Mouse (Mus musculus): ENCODE measurements around the gene Rgl1.
"Not testable (repeated sequence)": the region's sequence is repeated elsewhere in the genome, so short reads cannot be mapped to it uniquely, and the experiment has no call there.

The Rgl1 gene

DNA sequence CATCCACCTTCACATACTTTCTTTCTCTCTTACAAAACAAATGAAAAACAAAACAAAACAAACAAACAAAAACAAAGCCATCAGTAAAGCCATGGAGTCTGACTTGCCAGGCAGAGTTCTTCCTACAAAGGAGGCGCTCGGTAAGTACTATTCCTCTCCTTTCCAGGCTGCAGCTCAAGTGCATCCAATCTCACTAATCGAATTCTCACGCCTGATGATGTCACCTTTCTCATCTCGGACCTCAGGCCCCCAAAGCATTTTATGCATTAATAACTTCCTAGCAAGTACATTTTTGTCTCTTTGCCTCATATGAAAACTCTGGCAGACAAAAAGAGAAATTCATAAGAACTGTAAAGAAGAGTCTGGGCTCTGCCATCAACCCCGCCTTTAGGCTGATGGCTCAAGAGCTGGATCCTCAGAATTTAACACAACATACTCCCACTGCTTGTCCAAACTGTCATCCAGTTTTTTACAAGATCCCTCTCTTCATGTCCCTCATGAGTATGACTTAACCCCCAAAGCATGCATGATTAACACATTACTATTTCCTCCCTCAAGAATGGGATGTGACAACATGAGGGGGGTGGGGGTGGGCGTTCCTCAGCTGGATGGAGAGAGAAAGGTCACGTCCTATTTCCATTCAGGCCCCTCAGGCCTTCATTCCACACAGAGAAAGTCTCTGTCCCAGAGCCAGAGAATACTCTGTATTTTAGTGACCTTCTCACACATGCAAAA lies 96.5 kb downstream of the Rgl1 start:
- no peak for DNase-seq (ENCODE audit: extremely low spot score, low read depth, low spot score)

DNA sequence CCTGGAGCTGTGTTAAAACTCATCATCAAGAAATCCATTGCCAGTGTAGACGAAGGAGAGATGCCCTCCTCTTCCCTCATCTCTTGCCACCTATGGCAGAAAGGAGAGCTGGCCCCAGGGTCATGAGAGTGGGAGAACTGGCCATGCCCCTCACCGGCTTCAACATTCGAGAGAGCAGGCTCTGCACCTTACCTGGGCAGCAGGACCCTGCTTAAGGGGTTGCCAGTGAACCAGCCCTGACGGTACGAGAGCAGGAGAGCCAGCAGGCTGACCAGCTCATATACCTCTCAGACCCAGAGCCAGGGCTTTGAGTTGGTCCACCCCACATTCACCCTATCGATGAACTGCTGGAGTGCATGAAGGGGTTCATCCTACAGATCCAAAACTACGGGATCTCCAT lies 105.7 kb downstream of the Rgl1 start:
- DNase-seq (ENCODE audit: extremely low spot score, low read depth, low spot score): no peak

DNA sequence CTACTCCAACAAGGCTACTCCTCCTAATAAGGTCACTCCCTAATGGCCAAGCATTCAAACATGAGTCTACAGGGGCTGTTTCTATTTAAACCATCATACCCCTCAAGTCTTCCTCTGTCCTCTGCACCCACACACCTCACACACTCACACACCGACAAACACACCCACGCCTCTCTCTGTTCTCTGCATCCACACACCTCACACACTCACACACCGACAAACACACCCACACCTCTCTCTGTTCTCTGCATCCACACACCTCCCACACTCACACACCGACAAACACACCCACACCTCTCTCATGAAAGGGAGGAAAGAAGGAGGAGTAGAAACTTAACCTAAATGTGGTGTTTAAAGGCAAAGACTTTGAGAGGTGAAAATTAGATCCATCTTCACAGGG lies 106.2 kb downstream of the Rgl1 start:
- DNase-seq (ENCODE audit: extremely low spot score, low read depth, low spot score): no peak

DNA sequence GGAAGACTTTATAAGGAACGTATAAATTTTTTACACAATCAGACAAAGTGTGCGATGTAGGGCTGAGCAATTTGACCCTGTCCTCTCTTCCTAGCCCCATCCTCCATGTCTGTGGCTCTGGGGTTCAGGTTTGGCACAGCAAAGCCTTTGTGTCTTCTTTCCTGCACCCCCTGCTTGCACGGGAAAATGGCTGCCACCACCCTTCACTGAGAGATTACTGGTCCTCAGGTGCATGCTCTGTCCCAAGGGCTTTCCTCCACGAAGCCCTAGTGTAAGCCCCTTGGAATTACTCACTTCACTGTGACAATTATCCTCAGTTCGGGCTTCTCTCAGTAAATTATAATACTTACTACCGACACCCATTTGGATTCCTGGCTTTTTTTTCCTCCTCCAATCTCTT lies 109.5 kb downstream of the Rgl1 start:
- DNase-seq (ENCODE audit: extremely low spot score, low read depth, low spot score): no peak

DNA sequence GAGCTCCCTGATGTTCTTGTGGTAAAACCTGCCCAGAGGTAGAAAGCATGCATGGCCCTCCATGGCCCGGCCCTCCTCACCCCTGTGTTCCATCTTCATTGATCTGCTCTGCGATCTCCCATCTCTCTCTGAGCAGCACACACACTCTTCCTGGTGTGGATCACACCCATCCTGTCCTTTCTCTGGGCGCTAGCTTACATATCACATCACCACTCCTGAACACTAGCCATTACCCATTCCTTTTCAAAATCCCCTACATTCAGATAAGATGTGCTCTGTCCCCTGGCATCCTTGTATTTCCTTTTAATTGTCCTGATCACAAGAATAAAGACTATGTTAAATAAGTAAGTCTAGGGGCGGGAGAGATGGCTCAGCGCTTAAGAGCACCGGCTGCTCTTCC lies 111.3 kb downstream of the Rgl1 start:
- DNase-seq (ENCODE audit: extremely low spot score, low read depth, low spot score): no peak

DNA sequence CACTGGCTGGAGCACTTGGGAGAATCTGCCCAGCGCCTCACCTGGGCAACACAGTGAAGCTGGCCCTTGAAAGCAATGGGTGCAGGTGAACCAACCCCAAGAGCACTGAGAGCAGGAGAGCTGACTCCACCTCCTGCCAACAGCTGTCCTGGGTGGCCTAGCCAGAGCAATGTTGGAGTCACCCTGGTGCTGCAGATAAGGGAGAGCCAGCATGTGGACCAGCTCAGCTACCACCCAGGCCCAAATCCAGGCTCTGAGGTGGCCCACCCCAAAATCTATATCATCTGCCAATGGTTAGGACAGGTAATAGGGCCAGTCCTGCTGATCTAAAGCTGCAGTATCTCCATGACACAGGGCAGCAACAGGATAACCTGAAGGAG lies 114.7 kb downstream of the Rgl1 start:
- no peak for DNase-seq (ENCODE audit: extremely low spot score, low read depth, low spot score)

DNA sequence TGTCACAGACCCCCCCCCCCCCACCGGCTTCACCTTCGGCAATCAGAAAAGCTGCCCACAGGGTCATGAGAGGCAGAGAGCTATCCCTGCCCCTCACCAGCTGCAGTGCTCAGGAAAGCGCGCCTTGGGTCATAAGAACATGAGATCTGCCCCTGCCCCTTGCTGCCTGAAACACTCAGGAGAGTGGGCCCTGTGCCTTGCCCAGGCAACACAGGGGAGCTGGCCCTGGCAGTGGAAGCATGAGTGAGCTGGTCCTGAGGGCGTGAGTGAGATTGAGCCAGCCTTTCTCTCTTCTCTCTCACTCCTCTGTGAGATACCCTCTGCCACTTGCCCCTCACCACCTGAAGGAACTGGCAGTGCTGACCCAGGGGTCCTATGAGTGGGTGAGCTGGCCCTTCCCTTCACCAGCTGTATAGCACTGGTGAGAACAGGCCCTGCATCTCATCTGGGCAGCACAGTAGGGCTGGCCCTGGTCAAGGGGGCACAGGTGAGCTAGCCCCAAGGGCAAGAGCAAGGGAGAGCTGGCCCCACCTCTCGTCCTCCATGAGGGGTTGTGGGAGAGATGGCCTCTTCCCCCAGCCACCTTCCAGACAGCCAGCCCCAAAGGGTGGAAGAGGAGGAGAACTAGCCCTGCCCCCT lies 115.2 kb downstream of the Rgl1 start:
- no peak for DNase-seq (ENCODE audit: extremely low spot score, low read depth, low spot score)

DNA sequence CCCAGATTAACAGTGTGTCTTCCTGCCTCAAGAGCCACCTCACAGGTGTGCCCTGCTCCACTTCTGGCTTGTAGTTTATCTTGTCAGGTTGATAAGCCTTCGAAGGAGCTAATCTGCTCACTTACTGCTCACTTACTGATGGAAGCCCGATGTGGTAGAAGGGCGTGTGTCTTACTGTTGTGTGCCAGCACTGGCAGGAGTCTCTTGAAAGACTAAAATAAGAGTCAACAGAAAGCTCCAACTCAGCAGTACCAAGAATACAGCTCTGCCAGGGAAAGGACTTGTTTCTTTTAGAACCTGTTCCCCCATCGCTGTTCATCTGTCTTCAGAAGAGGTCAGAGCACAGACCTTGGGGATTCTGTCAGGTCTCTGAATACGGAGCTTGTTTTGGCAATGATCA lies 118.1 kb downstream of the Rgl1 start:
- no peak for DNase-seq (ENCODE audit: extremely low spot score, low read depth, low spot score)

DNA sequence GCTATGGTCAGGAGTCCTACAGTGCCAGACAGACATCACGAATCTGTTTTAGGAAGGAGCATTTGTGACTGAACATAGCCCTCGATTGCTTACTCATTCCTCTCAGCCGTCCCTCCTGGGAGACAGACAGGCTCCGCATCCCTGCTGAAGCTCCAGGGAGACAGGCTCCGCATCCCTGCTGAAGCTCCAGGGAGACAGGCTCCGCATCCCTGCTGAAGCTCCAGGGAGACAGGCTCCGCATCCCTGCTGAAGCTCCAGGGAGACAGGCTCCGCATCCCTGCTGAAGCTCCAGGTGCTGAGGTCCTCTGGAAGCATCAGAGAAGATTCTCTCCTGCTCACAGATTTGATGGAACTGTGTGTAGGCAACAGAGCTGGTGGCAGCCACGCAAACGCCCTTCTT lies 123.9 kb downstream of the Rgl1 start:
- DNase-seq (ENCODE audit: extremely low spot score, low read depth, low spot score): not testable (repeated sequence)

DNA sequence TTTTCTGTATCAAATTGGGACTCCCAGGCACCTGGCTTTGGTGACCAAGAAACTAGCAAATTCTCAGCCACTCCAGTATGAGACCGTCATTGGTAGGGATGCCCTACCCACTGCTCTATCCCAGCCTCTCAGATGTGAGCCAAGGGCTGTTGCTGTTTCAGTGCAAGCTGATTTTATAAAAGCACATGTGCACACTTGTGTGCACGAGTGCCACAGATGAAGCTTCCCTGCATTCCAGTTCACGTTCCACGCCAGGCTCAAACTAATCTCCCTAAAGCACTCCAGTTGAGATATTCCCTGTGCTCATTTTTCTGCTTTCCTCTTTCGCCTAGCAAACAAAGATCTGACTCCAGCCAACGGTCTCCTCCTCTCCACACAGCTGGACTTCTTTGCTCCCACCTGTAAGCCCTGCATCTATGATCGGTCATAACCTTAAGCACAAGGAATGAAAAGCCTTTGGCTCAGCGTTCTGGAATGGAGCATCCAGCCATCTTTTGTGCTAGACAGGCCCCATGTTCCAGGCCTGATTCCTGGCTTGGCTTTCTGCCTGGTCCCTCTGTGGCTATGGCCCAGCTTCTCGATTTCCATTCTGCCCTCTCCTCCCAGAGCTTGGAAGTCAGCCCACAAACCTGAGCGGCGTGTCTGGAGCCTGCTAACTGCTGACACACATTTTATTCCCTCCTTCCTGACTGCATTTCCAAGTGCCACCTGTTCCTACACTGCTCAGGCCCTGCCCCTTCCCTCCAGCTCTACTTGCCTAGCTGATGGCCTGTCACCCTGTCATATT lies 125.8 kb downstream of the Rgl1 start:
- DNase-seq (ENCODE audit: extremely low spot score, low read depth, low spot score): no peak

DNA sequence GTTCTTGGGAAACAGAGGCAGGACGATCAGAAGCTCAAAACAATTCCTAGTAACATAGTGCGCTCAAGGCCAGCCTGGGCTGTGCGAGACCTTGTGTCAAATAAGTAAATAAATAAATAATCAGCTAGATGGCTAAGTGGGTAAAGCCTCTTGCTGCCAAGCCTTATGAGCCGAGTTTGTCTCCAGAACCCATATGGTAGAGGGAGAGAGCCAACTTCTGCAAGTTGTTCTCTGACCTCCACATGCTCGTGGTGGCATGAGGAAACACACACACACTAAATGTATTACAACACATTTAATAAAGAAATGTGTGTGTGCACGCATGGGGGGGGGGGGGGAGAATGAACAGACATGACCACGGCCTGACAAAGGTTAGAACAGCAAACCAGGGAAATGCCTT lies 126.8 kb downstream of the Rgl1 start:
- DNase-seq (ENCODE audit: extremely low spot score, low read depth, low spot score): no peak

DNA sequence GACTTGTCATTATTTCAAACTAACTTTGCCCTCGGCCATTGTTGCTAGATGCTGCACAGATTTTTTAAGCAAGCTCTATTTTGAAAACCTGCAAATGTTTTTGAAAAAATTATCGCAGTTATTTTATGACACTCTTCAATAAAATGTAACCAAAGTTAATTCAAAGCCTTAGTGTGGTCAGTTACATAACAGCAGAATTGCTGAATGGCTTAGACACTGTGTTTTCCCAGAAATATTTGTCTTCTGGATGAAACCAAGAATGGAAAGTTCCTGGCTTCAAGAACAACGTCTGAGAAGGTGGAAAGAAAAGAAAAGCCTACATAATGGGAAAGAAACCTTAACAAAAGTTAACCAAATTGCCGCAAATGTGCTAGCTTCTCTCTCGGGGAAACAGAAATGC lies 131.5 kb downstream of the Rgl1 start:
- no peak for DNase-seq (ENCODE audit: extremely low spot score, low read depth, low spot score)

DNA sequence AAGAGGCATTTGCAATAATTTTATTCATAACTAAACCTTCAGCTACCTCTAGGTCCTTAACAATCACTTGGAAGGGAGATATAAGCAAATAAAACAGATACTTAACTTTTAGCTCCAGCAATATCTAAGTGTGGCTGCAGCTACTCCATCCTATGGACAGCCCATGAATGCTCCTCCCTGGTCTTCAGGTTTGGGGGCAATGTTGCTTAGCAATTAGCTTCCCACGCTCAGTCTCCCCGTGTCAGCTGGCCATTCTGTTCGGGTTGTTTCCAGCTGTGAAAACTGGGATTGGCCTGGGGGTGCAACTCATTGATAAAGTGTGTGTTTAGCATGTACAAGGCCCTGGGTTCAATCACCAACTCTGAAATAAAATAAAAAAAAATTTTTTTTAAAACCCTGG lies 136.4 kb downstream of the Rgl1 start:
- no peak for DNase-seq (ENCODE audit: extremely low spot score, low read depth, low spot score)

DNA sequence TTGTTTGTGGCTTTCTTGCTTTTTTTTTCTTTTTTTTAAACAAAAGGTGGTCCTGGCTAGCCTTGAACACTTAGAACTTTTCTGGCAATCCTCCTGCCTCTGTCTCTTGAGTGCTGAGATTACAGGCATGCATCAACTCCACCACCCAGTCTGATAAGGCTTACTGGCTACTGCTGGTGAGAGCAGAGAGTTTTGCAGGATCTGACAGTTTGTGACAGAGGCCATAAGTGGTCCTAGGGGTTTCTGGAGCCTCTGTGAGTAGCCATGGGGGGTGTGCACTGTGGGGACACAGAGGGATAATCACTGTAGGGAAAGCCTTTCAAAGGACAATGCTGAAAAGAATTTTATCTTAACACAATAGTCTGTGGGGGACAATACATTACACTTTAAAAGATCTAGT lies 140.5 kb downstream of the Rgl1 start:
- no peak for DNase-seq (ENCODE audit: extremely low spot score, low read depth, low spot score)

DNA sequence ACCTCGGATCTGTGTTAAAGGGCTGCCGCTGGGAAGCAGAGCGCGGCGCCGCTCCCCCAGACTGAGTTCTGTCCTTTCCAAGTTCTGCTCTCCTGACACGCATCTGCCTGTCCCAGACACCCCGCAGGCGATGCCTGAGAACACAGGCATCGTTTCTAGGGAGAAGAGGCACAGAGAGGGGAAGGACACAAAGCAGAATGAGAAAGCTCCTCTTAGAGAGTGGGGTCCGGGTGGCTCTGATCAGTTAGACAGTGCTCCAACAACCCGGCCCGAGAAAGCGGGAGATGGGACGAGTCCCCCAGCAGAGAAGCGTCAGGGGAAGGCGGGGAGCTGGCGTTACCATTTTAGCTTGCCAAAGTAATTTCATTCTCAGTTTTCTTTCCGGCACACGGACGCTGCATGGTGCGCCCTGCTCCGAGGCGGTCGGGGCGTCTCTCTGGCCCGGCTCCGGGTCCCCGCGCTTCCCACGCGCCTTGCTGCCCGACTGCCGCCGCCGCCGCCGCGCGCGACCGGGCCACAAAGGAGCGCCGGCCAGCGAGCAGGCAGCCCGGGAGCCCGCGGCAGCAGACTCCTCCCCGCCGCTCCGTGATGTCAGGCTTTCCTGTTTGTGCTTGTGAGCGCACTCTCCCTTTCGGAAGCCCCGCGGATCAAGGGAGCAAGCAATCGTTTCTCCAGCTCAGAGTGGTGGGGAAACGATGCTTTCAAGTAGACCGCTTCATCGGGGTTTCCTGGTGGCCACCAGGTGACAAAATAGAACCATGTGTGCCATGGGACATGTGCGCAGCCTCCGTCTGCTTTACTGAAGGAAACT lies 141.3 kb downstream of the Rgl1 start:
- peak; percentile 61 for DNase-seq (ENCODE audit: extremely low spot score, low read depth, low spot score)

DNA sequence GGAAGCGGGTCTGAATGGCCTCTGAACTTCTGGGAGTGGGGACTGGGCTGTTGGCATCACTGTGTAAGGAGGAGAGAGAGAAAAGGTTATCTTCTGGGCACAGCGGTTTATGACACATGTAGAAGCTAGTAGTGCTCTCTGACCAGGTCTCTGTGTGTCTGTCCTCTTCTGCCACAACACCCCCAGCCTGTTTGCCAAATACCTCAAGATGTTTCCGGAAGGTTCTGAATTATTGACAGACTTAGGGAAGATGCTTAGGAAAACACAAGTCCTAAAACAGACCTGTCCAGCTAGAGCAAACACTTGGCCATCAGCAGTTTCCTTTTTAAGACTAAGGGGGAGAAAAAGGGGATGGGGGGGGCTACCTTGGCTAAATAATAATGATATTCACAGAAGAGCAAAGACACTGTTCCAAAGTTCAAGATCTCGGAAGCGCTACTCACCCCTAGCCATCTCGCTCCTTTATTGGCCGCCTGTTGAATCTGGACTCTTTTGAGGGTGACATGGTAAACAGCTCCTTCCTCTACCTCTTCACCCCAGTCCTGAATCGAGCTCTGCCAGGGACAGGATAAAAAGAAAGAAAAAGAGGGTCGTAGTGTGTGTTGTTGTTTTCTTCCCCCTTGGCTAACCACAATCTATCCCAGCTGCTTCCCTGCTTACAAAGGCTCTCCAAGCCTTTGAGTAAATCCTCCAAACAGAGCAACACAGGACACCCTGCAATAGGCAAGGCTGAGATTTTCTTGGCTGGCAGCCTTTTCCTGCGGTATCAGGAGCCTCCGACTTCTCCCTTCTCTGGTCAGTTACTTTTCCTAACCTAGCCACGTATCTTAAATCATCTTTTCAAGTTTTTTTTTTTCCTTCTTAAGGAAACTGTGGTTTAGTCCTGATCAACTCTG lies 142.5 kb downstream of the Rgl1 start:
- DNase-seq (ENCODE audit: extremely low spot score, low read depth, low spot score): no peak

DNA sequence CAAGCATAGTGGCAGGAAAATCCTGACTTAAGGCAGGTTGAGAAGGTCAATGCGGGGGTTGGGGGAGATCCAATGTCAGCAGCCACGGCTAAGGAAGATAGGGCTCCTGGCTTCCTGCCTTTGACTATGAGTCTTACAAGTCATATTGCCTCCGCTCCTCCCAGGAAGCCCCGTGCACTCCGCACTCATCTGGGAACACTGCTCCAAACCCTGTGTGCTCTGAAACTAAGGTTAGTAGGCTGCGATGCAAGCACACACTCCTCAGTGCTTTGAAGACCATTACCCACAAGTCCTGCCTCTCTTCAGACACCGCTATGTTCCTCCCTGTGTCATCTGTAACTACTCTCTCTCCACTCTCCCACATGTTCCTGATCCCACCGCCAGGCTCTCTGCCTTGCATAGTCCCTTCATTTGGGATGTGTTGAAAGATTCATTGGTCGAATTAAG lies 143.4 kb downstream of the Rgl1 start:
- DNase-seq (ENCODE audit: extremely low spot score, low read depth, low spot score): no peak

DNA sequence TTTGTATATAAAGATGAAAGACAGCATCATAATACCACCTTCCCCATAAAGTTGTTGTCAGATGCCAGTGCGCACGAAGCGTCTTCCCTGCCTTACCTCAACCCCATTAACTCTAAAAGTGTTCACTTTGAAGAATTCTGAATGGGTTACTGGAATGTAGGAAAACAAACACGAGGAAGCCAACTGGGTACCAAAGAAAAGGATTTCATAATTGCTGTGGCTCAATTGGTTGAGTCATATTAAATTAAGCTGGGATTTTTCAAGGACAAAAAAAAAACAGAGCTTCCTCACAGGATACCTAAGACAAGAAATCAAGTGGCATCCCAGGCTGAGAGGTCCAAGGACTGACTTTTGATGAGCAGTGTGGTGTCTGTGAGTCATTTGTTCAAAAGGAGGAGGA lies 144.5 kb downstream of the Rgl1 start:
- no peak for DNase-seq (ENCODE audit: extremely low spot score, low read depth, low spot score)

DNA sequence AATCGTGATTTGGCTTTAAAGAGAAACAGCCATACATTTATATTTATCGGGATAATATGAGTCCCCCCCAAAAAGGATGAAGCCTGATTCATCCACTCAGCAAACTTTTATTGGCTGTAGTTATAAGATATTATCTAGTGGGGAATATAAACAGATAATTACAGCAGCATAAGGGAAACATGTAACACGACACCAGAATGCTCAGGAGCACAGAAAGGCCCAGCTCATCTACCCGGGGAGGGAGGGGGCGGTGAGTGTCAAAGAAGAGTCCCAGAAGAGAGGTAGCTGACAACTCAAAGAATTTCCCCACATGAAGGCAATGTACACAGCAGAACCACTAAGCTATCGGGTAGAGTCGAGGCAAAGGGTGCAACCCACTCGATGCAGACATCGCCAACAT lies 146.8 kb downstream of the Rgl1 start:
- DNase-seq (ENCODE audit: extremely low spot score, low read depth, low spot score): no peak

DNA sequence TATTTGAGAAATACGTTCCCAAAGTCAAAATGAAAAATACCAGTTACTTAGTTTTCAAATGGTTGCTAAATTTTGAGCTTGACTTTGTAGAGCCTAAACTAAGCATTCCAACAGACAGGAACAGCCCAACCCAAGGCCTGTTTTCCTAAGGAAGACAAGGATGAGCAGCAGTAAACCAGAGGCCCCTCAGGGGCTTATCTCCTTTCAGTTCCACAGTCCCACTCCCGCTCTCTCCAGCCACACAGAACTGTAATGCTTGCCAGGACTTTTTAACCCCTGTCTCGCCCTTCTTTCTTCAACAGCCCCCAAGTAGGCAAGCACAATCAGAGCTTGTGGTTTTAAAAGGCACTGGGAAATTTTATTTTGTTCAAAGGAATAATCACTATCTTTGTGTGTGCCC lies 147.3 kb downstream of the Rgl1 start:
- no peak for DNase-seq (ENCODE audit: extremely low spot score, low read depth, low spot score)
